Mouse (Mus musculus): Measurements from ENCODE around the gene Tmtc4. TPM values are rescaled to one million over a fixed set of nuclear protein-coding genes. Genes with fewer than 3 reads are reported as not detected.
A peak's percentile ranks its signal among the peaks of the same experiment; 100 is the strongest.

The Tmtc4 gene
- polyA plus RNA-seq, 1 experiment from 2014 or later: 57.7 TPM

- H3K9me3 ChIP-seq: peaks cover 7% of the 10 kb centered on the region; the same call in 1 of the 2 replicates
- peaks cover 17% of the 10 kb centered on the region for H3K27me3 ChIP-seq
- no peak overlapping the region for H3K9ac ChIP-seq
- peaks cover 13% of the 10 kb centered on the region for H3K4me1 ChIP-seq (replicated peaks)
- peaks cover 8% of the 10 kb centered on the region; the same call in 1 of the 2 replicates for H3K36me3 ChIP-seq
- no peak for ATAC-seq (ENCODE audit: low FRiP score)
- H3K4me2 ChIP-seq: no peak overlapping the region
- H3K4me3 ChIP-seq: no peak overlapping the region
- H3K27ac ChIP-seq: no peak overlapping the region
Observed at GRCm38 (mm10) chr14:122911265-122911664, 72.6 kb downstream of the Tmtc4 start.

DNA sequence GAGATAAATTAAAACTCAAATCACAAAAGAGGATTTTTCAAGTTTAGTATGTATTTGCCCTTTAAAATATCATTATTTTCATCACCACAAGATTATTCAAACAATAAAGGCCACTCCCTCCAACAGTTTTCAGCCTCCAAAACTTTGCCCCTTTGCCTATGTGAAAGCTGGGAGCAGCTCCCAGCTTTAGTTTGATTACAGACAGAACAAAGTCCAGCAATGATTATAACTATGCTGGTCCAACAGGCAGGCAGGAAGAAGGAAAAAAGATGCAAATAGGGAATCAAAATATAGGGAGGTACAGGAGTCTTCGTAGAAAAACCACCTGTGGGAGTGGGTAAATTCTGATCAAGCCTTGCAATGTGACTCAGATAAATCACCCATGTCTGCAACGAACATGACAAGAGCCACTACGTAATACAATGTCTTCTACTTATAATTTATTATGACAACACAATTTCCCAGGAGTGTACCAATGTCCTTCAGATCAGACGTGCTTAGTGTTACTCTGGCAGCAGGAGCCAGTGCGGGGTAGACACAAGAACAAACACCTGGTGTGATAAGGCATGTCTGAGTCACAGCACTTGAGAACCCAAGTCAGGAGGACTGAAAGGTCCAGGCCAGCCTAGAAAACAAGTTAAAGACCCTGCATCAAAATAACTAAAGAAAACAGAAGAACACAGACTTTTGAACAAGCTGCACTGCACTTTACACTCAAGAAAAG is 74.3 kb downstream of the Tmtc4 start:
- peaks cover 4% of the 10 kb centered on the region; the same call in 1 of the 2 replicates for H3K36me3 ChIP-seq
- no peak overlapping the region for H3K4me2 ChIP-seq
- no peak overlapping the region for H3K9ac ChIP-seq
- ATAC-seq (ENCODE audit: low FRiP score): no peak
- 90% methylated on average over 5 of the region's 5 CpGs for WGBS
- peaks cover 7% of the 10 kb centered on the region; the same call in 1 of the 2 replicates for H3K9me3 ChIP-seq
- peaks cover 13% of the 10 kb centered on the region for H3K4me1 ChIP-seq (replicated peaks)
- H3K4me3 ChIP-seq: no peak overlapping the region
- no peak overlapping the region for H3K27ac ChIP-seq
- peaks cover 17% of the 10 kb centered on the region for H3K27me3 ChIP-seq

GRCm38 (mm10) chr14:122908075-122908474 is 75.8 kb downstream of the Tmtc4 start:
- peaks cover 4% of the 10 kb centered on the region; the same call in 1 of the 2 replicates for H3K36me3 ChIP-seq
- no peak overlapping the region for H3K27ac ChIP-seq
- peaks cover 11% of the 10 kb centered on the region for H3K4me1 ChIP-seq (replicated peaks)
- peaks cover 17% of the 10 kb centered on the region for H3K27me3 ChIP-seq
- WGBS: 93% methylated on average over 4 of the region's 4 CpGs
- H3K9ac ChIP-seq: no peak overlapping the region
- no peak overlapping the region for H3K4me3 ChIP-seq
- peaks cover 7% of the 10 kb centered on the region; the same call in 1 of the 2 replicates for H3K9me3 ChIP-seq
- H3K4me2 ChIP-seq: no peak overlapping the region
- no peak for ATAC-seq (ENCODE audit: low FRiP score)

DNA sequence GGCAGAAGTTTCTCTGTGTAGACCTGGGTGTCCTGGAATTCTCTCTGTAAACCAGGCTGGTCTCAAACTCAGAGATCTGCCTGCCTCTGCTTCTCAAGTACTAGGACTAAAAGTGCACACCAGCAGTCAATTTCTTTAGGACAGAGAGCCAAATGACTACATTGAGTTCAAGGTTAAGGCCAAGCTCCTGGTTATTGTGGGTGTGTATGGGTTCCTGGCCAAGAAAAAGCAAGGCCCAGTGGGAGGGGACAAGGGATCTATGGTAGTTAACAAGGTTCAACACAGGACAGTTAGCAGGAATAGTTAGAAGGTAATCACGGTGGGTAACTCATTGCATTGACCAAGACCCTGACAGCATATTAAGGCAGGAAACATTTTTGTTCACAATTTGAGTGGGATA is 78.8 kb downstream of the Tmtc4 start:
- H3K27me3 ChIP-seq: no peaks in the 10 kb centered on the region
- WGBS: 93% methylated on average over 1 of the region's 1 CpGs
- H3K27ac ChIP-seq: no peak overlapping the region
- no peak for ATAC-seq (ENCODE audit: low FRiP score)
- peaks cover 4% of the 10 kb centered on the region; the same call in 1 of the 2 replicates for H3K36me3 ChIP-seq
- H3K9ac ChIP-seq: no peak overlapping the region
- peaks cover 8% of the 10 kb centered on the region for H3K4me1 ChIP-seq (replicated peaks)
- no peak overlapping the region for H3K4me3 ChIP-seq
- H3K4me2 ChIP-seq: no peak overlapping the region
- peaks cover 7% of the 10 kb centered on the region; the same call in 1 of the 2 replicates for H3K9me3 ChIP-seq

DNA sequence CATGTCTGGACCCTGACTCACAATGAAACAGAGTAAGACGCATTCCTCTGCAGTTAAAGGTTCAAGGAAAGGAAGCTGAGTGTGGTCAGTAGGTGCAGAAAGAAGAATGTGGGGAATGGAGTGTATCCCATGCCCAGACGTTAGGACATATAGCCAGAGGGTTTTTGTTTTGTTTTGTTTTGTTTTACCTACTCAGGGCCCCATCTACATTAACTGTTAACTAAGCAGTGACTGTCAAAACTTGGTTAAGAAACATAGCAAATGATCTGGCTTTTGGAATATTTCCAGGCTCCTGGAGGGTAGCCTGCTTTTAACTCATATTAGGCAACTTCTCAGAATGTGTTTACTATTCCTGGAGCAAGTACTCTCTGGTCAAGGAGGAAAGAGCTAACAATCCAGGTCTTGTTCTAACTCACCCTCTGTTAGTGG is 79.9 kb downstream of the Tmtc4 start:
- no peak for ATAC-seq (ENCODE audit: low FRiP score)
- Histone ChIP-seq H3K27me3 (no peaks in the 10 kb centered on the region), H3K4me3 (no peak overlapping the region), H3K4me1 (replicated peaks) (peaks cover 8% of the 10 kb centered on the region), H3K9me3 (peaks cover 7% of the 10 kb centered on the region; the same call in 1 of the 2 replicates), H3K36me3 (peaks cover 4% of the 10 kb centered on the region; the same call in 1 of the 2 replicates), H3K27ac (no peak overlapping the region), H3K4me2 (no peak overlapping the region), H3K9ac (no peak overlapping the region)
- 68% methylated on average over 2 of the region's 2 CpGs for WGBS

GRCm38 (mm10) chr14:122902884-122903283 is 81.0 kb downstream of the Tmtc4 start:
- H3K27ac ChIP-seq: no peak overlapping the region
- H3K4me3 ChIP-seq: no peak overlapping the region
- H3K36me3 ChIP-seq: 0 out of 2 replicates have a peak, but pooled peaks cover under 1% of the 10 kb centered on the region
- H3K27me3 ChIP-seq: no peaks in the 10 kb centered on the region
- H3K4me1 ChIP-seq (replicated peaks): peaks cover 8% of the 10 kb centered on the region
- 68% methylated on average over 4 of the region's 4 CpGs for WGBS
- H3K9ac ChIP-seq: no peak overlapping the region
- H3K4me2 ChIP-seq: no peak overlapping the region
- ATAC-seq (ENCODE audit: low FRiP score): peak; percentile 32; the same call in 1 of the 2 replicates
- no peaks in the 10 kb centered on the region for H3K9me3 ChIP-seq

DNA sequence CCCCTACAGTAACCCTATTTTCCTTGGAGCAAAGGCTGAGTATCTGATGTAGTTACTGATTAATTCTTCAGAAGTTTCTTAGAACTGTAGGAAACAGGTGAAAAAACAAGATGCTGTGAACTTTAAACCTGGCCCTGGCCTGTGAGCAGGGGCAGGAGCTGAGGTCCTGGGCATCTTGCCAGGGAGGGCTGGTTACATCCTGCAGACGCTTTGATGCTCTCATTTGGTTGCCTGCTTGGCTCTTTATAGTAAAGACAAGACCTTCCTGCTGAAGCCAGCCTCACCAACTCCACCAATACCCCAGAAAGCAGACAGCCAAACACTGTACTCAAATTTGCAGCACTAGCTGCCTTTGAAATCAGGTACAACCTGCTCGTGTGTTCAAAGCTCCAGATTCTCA is 81.7 kb downstream of the Tmtc4 start:
- Histone ChIP-seq H3K27ac (no peak overlapping the region), H3K27me3 (no peaks in the 10 kb centered on the region), H3K4me2 (no peak overlapping the region), H3K4me3 (no peak overlapping the region), H3K9ac (no peak overlapping the region), H3K4me1 (replicated peaks) (peaks cover 8% of the 10 kb centered on the region), H3K9me3 (no peaks in the 10 kb centered on the region), H3K36me3 (no peaks in the 10 kb centered on the region)
- ATAC-seq (ENCODE audit: low FRiP score): no peak
- WGBS: 79% methylated on average over 2 of the region's 2 CpGs

DNA sequence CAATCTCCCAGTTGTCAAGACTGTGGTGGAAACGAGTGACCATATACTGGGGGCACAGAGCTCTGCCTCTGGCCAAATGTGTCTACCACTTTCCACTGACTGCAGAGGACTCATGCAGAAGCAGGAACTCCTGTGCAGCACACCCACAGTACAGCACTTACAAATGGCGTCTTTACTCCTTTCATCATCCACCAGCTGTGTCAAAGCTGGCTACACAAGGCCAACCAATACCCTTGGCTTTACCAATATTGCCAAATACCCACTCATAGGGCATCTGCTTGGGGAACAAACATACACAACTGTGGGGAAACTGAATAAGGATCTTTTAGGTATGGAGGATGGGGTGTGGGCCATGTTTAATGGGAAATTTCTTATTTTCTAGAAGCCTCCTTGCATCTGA is 82.1 kb downstream of the Tmtc4 start:
- ATAC-seq (ENCODE audit: low FRiP score): no peak
- H3K27ac ChIP-seq: no peak overlapping the region
- 82% methylated on average over 2 of the region's 2 CpGs for WGBS

GRCm38 (mm10) chr14:122901177-122901576 is 82.7 kb downstream of the Tmtc4 start:
- ATAC-seq (ENCODE audit: low FRiP score): no peak
- no peak overlapping the region for H3K4me3 ChIP-seq
- no peaks in the 10 kb centered on the region for H3K9me3 ChIP-seq
- no peak overlapping the region for H3K4me2 ChIP-seq
- peaks cover 8% of the 10 kb centered on the region for H3K4me1 ChIP-seq (replicated peaks)
- no peaks in the 10 kb centered on the region for H3K36me3 ChIP-seq
- H3K27me3 ChIP-seq: no peaks in the 10 kb centered on the region
- no peak overlapping the region for H3K27ac ChIP-seq
- no peak overlapping the region for H3K9ac ChIP-seq
- 85% methylated on average over 3 of the region's 3 CpGs for WGBS

More for the DNA sequence above, 82.1 kb downstream of the Tmtc4 start:
- Histone ChIP-seq H3K4me2 (no peak overlapping the region), H3K4me3 (no peak overlapping the region), H3K9ac (no peak overlapping the region), H3K9me3 (no peaks in the 10 kb centered on the region), H3K4me1 (replicated peaks) (peaks cover 8% of the 10 kb centered on the region), H3K27me3 (no peaks in the 10 kb centered on the region), H3K36me3 (no peaks in the 10 kb centered on the region)

- Histone ChIP-seq H3K9me3 (no peaks in the 10 kb centered on the region), H3K4me3 (no peak overlapping the region), H3K27me3 (no peaks in the 10 kb centered on the region), H3K4me2 (no peak overlapping the region), H3K4me1 (replicated peaks) (peaks cover 8% of the 10 kb centered on the region), H3K9ac (no peak overlapping the region), H3K36me3 (no peaks in the 10 kb centered on the region), H3K27ac (no peak overlapping the region)
- ATAC-seq (ENCODE audit: low FRiP score): peak; percentile 32; the same call in 1 of the 2 replicates
Observed at GRCm38 (mm10) chr14:122900679-122901078, 83.2 kb downstream of the Tmtc4 start.

- H3K4me3 ChIP-seq: no peak overlapping the region
- ATAC-seq (ENCODE audit: low FRiP score): no peak
- H3K27ac ChIP-seq: no peak overlapping the region
- H3K9me3 ChIP-seq: no peaks in the 10 kb centered on the region
- no peaks in the 10 kb centered on the region for H3K36me3 ChIP-seq
- H3K4me1 ChIP-seq (replicated peaks): peaks cover 8% of the 10 kb centered on the region
- no peaks in the 10 kb centered on the region for H3K27me3 ChIP-seq
- no peak overlapping the region for H3K4me2 ChIP-seq
- no peak overlapping the region for H3K9ac ChIP-seq
Observed at GRCm38 (mm10) chr14:122898550-122898949, 85.3 kb downstream of the Tmtc4 start.

GRCm38 (mm10) chr14:122896106-122896505 is 87.7 kb downstream of the Tmtc4 start:
- Histone ChIP-seq H3K4me2 (no peak overlapping the region), H3K27ac (no peak overlapping the region), H3K4me1 (replicated peaks) (no peaks in the 10 kb centered on the region), H3K27me3 (no peaks in the 10 kb centered on the region), H3K36me3 (peaks cover 7% of the 10 kb centered on the region), H3K9ac (no peak overlapping the region), H3K9me3 (no peaks in the 10 kb centered on the region), H3K4me3 (no peak overlapping the region)
- 97% methylated on average over 1 of the region's 1 CpGs for WGBS
- ATAC-seq (ENCODE audit: low FRiP score): no peak

GRCm38 (mm10) chr14:122891470-122891968 is 92.3 kb downstream of the Tmtc4 start:
- Histone ChIP-seq H3K4me2 (no peak overlapping the region), H3K36me3 (peaks cover 7% of the 10 kb centered on the region), H3K27ac (no peak overlapping the region), H3K4me1 (replicated peaks) (no peaks in the 10 kb centered on the region), H3K27me3 (no peaks in the 10 kb centered on the region), H3K9me3 (no peaks in the 10 kb centered on the region), H3K9ac (no peak overlapping the region), H3K4me3 (no peak overlapping the region)
- WGBS: 96% methylated on average over 12 of the region's 12 CpGs
- no peak for ATAC-seq (ENCODE audit: low FRiP score)

Data from hindbrain, embryonic 13.5 days (tissue).